Mouse (Mus musculus) liver, postnatal 0 days (tissue): Measurements from ENCODE around the gene Gm20388.

Experiments used
- CTCF ChIP-seq: sonication (generic); IDR thresholded peaks from 2 replicates; pipeline ENCODE4 v1.5.1; 2016; ENCODE audit warnings: antibody characterized with exemption, low read depth
- EP300 ChIP-seq: IDR thresholded peaks from 2 replicates; pipeline ENCODE4 v1.6.1; 2016; ENCODE audit warnings: antibody characterized with exemption, low read depth, mild to moderate bottlenecking

GRCm38 (mm10) chr8:124275377-124276071, 4364.9 kb downstream of the Gm20388 start:
- no peak for TF ChIP-seq CTCF
- TF ChIP-seq EP300: no peak
